Mouse (Mus musculus) heart, adult 18-20 months (tissue): ENCODE results near the gene Etl4. TPM values are rescaled to one million over a fixed set of nuclear protein-coding genes. Genes with fewer than 3 reads are reported as not detected.
"Not testable (repeated sequence)": the region's sequence is repeated elsewhere in the genome, so short reads cannot be mapped to it uniquely, and the experiment has no call there.

ENCODE experiments used
- DNase-seq, 2 experiments: peaks; one replicate each; pipeline ENCODE4 v3.0.0; 2021 to 2022; ENCODE audit warnings: mixed read lengths in 1 of 2
- total RNA-seq, 2 experiments: library from RNA; stranded (reverse); gene quantifications; 2 replicates each; pipeline ENCODE4 v1.2.3; 2021

Gene Etl4
- total RNA-seq, 2 experiments from 2014 or later: 30.0 to 34.9 TPM

DNA sequence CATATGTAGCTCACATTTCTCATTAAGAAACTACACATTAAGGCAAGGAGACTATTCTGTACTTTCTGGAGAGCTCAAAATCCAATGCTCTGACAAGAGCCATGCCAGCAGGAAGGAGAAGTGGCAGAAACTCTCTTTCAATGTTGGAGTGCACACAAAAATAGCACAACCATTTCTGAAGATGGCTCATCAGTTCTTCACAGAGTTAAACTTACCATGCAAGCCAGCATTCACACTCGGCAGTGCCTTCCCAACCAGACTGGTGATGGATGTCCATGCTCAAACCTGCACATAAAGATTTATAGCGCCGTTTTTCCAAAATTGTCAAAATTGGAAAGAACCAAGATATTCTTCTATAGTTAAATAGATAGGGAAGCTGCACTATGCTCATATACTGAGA, 392.9 kb downstream of the Etl4 start:
- DNase-seq: no peak

- DNase-seq: no peak
These were observed 415.4 kb downstream of the Etl4 start for GRCm38 (mm10) chr2:20324954-20325353.

DNA sequence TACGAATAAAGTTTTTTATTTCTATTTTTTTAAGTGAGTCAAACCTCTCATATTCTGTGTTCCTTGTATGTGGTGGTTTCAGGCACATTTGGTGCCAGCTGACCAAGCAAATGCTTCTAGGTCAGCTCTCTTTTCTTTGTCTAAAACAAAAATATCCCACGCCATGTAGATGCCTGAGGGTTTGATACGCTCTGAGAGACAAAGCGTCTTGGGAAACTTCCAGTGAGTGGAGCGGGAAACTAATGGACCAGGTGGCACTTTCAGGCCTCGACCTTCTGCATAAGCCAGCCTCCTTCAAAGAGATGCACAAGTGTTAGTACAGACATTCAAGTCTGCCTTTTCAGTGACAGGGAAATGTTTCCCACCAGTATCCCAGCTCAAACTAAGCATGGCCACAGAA, 426.6 kb downstream of the Etl4 start:
- DNase-seq: no peak

DNA sequence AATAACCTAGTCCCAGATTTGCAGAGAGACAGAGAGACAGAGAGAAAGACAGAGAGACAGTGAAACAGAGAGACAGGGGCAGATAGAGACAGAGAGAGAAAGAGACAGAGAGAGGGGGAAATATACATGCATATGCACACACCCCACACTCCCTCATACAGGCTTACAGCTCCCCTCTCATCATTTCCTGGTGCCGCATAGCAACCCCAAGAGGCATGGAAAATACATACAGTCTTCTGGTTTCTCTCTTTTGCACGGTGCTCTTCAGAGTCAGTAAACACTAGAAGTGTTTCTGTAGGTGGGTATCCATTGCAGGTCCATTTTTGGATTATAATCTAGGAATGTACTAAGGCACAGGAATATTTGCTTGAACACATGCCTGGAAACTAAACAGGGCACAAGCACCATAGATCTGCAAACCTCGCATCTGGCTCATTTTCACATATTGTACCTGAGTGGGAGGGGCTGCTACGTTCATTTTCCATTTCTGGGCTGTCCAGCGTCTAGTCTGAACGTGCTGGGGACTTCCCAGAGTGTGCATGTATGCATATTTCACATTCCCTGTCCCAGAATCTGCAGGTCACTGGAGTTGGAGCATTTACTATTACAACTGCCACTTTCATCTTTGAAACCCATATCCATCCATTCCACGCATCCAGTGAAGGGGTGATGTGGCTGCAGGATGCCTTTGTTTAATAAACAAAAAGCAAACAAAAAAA, 429.6 kb downstream of the Etl4 start:
- DNase-seq: no peak

GRCm38 (mm10) chr2:20339919-20340318, 430.3 kb downstream of the Etl4 start:
- no peak for DNase-seq

GRCm38 (mm10) chr2:20346873-20347272, 437.3 kb downstream of the Etl4 start:
- no peak for DNase-seq

GRCm38 (mm10) chr2:20349268-20349667, 439.7 kb downstream of the Etl4 start:
- DNase-seq: no peak

DNA sequence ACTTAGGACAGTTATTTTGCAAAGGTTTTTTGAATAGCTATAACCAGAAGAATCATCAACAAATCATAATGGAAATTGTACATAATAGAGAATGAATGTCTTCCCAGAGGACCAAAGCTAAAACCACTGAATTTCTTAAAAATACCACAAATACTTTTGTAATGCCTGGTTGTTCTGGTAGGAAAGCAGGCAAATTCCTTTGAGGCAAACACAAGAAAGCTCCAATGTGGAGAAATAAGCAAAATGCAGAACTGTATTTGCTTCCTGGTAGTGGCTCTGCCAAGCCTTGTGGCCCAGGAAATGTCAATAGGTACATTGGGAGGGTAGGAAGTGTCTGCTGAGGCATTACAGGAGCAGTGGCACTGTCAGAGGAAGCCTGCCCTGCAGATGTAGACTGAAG, 443.2 kb downstream of the Etl4 start:
- no peak for DNase-seq

GRCm38 (mm10) chr2:20377026-20377425, 467.4 kb downstream of the Etl4 start:
- no peak for DNase-seq

DNA sequence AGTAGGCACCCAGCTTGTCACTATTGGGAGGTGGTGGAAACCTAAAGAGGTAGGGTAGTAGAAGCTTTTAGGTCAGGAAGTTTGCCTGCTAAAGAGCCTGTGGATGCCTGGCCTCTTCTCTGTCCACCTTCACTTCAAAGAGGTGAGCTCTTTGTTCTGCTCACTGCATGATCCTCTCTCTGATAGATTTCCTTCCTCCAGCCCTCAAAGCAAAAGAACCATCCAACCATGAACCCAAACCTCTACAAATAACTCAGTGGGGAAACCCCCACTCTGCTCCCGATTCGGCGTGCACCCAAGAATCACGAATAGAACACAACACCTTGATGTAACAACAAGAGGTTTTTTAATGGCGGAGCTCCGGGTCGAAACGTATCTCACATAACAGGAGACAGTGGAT, 471.3 kb downstream of the Etl4 start:
- not testable (repeated sequence) for DNase-seq

DNA sequence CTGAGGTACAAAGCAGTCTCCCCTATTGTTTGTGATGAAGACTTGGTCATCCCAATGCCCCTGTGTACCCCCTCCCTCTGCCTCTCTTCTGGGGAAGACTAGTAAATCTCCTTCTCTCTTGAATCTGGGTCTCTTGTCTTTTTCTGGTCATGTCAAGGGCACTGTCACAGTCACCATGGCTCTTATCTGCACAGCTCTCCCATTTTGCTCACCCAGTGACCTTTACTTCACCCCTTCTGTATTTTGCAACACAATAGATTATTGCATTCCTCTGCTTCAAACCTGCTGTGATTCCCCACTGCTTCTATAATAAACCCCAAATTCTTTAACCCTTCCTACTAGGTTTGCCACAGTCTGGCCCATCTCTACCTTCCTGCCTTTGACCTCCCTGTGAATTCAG, 484.5 kb downstream of the Etl4 start:
- no peak for DNase-seq

GRCm38 (mm10) chr2:20396978-20397377, 487.4 kb downstream of the Etl4 start:
- DNase-seq: no peak

GRCm38 (mm10) chr2:20400556-20400955, 491.0 kb downstream of the Etl4 start:
- no peak for DNase-seq

DNA sequence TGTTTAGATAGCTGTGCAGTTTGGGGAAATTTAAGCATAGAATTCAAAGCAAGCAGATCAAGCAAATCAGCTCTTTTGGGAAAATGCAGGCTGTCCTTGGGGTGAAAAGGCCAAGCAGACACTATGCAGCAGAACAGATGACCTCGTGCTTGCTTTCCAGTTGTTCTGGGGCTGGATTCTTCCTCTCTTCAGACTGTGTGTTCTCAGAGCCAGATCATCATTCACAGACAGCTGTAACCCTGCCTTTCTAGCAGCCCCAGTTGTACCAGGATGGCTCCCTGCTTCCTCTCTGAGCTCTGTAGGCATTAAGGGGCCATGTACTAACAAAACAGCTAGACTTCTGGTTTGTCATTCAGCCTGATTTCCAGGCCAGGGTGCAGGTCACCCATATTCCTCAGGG, 494.8 kb downstream of the Etl4 start:
- DNase-seq: no peak

GRCm38 (mm10) chr2:20407101-20407500, 497.5 kb downstream of the Etl4 start:
- DNase-seq: no peak

DNA sequence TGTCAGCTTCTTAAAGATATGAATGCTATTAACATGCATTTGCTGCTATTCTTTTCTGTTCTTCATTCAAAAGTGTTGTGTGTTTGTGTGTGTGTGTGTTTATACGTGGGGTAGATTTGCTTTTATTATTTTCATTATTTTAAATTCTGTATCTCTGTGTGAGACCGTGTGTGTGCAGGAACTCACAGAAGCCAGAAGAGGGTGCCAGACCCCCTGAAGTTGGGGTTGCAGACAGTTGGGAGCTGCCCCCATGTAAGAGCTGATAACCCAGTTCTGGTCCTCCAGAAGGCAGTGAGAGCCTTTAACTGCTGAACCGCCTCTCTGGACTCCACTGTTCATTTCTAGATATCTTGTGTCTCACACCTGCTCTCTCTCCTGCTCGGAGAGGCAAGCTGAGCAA, 505.3 kb downstream of the Etl4 start:
- no peak for DNase-seq

DNA sequence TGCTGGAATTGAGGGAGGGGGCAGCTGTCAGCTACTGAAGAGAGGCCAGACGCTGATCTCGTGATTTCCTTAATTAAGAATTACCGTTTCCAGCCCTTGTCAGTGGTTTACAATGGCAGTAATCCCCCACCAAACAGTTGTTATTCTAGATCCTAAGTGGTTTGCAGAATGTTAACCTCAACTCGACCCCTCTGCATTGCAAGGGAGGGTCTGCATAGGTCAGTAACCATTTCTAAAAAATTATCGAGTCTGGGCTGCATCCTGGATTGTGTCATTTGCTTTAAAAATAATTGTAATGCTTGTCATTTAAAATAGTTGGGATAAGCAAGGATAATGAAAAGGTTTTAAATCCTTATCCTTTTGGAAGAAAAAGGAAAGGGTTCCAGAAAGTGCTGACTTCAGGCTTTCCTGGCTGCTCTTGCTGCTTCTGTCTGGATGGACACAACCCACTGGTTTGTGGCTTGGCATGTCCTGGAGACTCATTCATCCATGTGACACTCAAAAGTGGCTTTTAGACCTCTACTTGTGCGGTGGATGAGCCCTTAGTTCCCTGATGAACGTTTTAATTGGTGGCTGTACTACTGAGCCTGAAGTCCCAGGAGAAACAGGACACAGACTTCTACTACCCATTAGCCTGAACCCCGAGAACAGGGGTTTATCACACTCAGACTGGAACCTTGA, 507.5 kb downstream of the Etl4 start:
- DNase-seq: no peak

GRCm38 (mm10) chr2:20417998-20418397, 508.4 kb downstream of the Etl4 start:
- no peak for DNase-seq

- no peak for DNase-seq
These were observed 510.4 kb downstream of the Etl4 start for GRCm38 (mm10) chr2:20419975-20420374.

DNA sequence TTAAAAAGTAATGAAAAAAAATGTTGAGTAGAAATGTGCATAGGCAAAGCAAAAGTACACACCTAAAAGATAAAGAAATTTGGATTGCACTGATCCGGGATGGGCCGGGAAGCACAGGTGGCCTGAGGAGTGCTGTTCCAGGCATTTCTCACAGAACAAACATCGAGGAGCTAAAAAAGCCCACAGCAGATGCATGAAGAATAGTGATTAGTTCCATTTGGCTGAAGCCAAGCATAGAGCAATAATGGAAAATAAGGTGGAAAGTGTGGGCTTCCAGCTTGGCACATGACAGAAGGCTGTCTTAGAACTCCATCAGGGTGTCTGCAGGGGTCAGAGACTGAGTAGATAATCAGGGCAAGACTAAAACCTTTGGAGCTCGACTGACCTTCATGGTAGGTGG, 512.7 kb downstream of the Etl4 start:
- no peak for DNase-seq

DNA sequence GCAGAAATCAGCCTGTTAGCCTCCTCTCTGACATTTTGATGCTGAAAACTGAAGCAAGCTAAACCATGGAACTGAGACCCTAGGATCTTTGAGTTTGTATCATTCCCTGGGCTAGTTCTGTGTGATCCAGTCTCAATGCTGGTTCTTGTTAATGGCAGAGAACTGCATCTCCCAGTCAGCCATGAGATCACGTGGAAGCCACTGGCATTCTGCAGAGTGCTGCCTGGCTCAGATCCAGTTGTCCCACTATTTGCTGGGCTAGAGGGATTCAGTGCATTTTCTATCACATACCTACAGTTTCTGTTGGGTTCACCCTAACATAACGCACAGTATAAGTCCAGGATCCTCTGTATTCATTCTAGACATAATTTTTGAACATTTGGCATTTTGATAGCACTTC, 524.1 kb downstream of the Etl4 start:
- DNase-seq: no peak

DNA sequence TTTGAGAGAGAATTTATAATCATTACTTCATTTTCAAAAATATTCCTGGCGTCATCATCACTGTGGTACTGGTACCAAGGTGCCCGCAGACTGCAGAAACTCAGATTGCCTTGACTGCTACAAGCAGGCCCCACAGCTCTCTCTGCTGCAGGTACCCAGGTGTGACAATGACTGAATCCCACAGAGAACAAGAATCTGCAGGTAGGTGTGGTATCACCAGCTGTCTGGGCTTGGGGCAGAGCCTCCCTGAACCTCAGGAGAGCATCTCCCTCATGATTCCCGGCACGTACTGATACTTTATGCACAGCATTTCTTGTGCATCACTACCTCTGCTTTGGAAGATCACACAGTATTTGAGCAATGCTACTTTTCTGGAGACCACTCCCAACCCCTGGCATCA, 526.0 kb downstream of the Etl4 start:
- DNase-seq: no peak

DNA sequence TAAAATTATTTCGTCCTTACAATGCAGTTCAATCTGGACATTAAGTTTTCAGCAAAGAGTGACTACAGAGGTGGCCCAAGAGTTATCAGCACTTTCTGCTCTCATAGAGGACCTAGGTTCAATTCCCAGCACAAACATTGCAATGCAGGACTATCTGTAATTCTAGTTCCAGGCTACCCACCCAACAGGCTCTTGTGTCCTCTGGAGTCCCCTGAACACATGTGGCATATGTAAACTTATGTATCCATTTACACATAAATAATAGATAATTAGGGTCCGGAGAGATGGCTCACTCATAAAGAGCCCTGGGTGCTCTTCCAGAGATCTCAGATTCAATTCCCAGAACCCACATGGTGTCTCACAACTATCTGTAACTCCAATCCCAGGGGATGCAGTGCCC, 533.2 kb downstream of the Etl4 start:
- DNase-seq: no peak
